Mouse (Mus musculus) heart, postnatal 25 days (tissue): ENCODE data around the gene Plekhg5. TPM values are rescaled to one million over a fixed set of nuclear protein-coding genes. Genes with fewer than 3 reads are reported as not detected.
A peak's percentile ranks its signal among the peaks of the same experiment; 100 is the strongest.

ENCODE experiments used
- DNase-seq: peaks from one replicate; pipeline ENCODE4 v3.0.0; 2022; ENCODE audit warnings: low spot score
- intact Hi-C: fragments of 180-260 bp; cut with DNase I; formaldehyde crosslinking; loops from one replicate; pipeline ENCODE4 v1.15.1; 2025
- total RNA-seq, 2 experiments: library from RNA; stranded (reverse); gene quantifications; 2 replicates each; pipeline ENCODE4 v1.2.3; 2021

The Plekhg5 gene
- total RNA-seq, 2 experiments from 2014 or later = 18.7 to 18.9 TPM

GRCm38 (mm10) chr4:152136876-152137250, 64.6 kb downstream of the Plekhg5 start:
- intact Hi-C loops = no loop called here
- DNase-seq = no peak

DNA sequence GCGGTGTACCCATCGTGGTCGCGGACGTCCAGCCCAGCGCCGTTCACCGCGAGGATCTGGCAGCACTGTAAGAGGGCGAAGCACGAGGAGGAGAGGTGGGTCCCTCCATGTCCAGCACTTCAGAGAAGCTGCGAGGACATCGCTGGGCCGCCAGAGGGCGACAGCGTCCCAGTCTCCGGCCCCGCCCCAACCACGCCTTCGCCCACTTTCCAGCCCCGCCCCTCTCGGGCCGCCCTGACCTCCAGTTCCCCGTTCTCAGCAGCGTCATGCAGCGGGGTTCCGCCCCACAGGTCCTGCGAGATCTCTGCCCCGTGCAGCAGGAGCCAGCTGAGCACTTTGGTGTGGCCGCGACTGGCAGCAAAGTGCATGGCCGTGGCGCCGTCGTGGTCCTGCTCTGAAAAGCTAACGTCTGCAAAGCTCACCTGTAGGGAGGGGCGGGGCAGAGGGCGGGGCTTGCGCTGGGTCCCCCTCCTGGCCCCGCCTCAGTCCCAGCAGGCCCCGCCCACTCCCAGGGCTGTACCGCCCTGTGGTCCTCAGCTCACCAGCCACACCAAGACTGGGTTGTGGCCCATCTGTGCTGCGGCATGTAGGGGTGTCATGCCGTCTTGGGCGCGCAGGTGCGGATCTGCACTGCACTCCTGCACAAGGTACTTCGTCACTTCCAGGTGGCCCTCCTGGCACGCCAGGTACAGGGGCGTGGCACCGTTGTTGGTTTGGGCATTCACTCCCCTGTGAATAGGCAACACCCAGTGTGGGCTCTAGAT, 66.4 kb downstream of the Plekhg5 start:
- DNase-seq = peak; percentile 78
- intact Hi-C loops = no loop called here

DNA sequence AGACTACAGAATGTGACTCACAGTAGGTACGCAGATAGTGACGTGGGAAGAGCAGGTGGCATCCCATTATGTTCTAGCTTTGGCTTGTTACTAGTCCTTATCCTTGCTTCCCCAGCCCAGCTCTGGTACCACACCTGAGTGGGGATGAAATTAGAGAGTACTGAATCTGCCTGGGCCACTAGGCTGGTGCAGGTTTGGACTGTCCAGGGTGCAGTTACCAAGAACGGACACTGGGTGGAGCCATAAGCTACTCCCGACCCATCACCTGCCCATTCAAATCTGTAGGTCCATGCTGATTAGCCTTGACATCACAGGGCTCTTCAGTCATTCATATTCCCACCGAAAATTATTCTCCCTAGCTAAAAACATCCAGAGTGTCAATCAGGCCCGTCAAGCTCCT, 68.1 kb downstream of the Plekhg5 start:
- intact Hi-C loops = no loop called here
- no peak for DNase-seq

DNA sequence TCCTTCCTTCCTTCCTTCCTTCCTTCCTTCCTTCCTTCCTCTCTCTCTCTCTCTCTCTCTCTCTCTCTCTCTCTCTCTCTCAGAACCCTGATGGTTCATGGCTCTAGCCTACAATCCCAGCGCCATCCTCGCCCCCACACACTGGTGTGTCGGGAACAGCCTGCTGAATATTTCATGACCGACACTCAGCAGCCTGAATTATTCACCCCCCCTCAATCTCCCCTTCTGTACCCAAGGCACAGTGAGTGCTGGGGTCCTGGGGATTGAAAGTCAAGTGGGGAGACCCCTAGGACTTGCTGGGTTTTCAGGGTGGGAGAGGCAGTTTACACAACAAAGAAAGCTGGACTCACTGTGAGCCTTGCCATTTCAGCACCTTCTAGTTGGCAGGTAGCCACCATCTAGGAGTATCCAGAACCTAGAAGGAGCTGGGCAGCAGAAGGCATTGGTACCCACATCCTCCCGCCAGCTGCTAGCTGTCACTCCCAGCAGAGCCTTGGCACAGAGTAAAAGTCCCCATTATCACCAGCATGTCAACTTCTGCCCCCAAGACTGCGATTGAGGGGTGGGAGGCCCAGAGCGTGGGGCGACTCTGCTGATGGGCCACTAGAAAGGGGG, 69.3 kb downstream of the Plekhg5 start:
- DNase-seq = no peak
- intact Hi-C loops = no loop called here

DNA sequence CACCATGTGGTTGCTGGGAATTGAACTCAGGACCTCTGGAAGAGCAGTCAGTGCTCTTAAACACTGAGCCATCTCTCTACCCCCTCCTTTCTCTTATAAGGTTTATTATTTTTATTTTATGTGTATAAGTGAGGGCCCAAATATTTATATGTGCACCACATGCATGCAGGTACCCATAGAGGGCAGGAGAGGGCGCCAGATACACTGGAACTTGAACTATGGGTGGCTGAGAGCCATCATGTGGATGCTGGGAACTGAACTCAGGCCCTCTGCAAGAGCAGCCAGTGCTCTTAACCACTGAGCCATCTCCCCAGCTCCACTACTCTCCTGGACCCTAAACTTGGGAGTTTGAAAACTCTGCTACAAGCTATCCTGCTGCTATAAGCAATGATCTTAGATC, 71.3 kb downstream of the Plekhg5 start:
- intact Hi-C loops = no loop called here
- DNase-seq = no peak

DNA sequence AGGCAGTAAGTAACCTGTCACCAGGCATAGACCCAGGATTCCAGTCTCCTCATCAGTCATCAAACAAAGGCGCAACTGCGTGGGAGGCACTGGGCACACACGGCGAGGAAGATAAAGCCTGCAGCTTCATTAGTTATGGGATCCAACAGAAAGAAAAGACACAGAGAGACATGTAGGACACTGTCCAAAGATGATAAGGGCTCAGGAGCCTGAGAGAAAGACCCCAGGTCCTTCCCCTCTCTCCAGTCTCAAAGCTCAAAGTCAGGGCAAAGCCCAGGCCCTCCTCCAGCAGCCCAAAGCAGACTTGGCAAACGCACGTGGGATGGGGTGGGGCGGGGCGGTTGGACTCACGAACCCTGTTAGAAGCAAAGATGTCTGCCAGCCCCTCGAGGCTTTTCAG, 73.2 kb downstream of the Plekhg5 start:
- intact Hi-C loops = no loop called here
- DNase-seq = no peak

- intact Hi-C loops = no loop called here
- DNase-seq = no peak
Measured at GRCm38 (mm10) chr4:152146033-152146827, 73.9 kb downstream of the Plekhg5 start.

DNA sequence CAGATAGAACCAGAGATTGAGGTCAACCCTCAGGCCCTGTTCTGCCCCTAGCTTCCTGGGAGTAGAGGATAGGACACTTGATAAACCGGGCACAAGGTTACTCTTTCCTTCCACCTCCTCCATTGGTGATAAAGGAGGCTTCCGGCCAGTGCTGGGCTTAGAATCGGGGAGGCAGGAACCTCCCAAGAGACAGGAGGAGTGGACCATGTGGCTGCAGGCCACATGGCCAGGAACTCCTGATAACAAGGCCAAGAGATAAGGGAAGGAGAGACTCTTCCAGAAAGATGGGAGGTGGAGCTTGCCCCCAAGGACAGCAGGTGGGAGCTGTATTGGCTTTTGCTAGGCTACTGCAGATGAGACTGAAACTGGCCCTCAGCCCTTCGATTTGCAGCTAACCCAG, 78.2 kb downstream of the Plekhg5 start:
- no peak for DNase-seq
- intact Hi-C loops = no loop called here

GRCm38 (mm10) chr4:152151451-152151965, 79.2 kb downstream of the Plekhg5 start:
- DNase-seq = no peak
- intact Hi-C loops = no loop called here

DNA sequence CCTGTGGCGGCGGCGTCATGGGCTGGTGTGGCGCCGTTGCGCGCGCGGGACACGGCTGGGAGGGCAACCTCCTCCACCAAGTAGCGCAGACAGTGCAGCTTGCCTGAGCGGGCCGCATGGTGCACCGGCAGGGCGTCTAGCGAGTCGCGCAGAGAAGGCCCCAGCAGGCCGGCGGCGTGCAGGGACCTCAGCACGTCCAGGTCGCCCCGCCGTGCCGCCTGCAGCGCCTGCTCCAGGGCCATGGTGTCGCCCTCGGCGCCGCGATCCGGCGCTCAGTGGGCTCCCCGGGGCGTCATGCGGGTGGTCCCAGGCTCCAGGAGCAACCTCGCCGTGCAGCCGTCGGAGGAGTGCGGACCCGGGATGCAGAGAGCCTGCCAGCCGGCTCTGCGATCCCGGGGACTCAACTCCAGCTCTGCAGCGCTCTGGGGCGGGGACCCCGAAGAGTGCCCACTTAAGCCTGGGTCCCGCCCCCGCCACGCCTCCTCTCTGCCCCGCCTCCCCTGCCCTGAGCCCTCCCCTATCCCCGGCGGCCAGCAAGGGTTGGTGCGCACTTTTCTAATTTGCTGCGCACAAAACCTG, 79.8 kb downstream of the Plekhg5 start, which contains the start of gene Espn:
Gene Espn, minus strand, starts transcription at position 406 of the 579 bp plus-strand sequence.
- intact Hi-C loops = no loop called here
- DNase-seq = no peak

DNA sequence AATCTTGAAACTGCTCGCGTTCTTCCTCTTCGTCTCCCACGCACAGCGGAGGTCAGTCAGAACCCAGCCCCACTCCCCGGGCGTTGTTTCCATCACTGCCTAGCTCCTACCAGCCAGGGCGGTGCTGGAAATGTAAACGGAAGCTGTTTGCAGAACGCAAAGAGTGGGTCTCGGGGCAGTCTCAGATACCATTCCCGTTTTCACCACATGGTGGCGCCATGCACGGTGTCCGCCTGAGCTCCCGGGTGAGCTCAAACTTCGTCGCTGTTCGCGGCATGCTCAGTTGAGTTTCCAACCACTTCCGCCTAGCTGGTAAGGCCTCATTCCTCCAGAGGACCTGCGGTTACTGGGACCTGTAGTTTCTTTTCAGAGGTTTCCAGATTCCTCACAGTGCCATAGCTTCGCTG, 81.5 kb downstream of the Plekhg5 start:
- DNase-seq = peak; percentile 59
- intact Hi-C loops = no loop called here

- intact Hi-C loops = loop anchor here (5.0 kb wide), 1 partner anchor 282 kb away; no protein-coding TSS in a partner anchor
- DNase-seq = no peak
Measured at GRCm38 (mm10) chr4:152155019-152155418, 82.7 kb downstream of the Plekhg5 start.

DNA sequence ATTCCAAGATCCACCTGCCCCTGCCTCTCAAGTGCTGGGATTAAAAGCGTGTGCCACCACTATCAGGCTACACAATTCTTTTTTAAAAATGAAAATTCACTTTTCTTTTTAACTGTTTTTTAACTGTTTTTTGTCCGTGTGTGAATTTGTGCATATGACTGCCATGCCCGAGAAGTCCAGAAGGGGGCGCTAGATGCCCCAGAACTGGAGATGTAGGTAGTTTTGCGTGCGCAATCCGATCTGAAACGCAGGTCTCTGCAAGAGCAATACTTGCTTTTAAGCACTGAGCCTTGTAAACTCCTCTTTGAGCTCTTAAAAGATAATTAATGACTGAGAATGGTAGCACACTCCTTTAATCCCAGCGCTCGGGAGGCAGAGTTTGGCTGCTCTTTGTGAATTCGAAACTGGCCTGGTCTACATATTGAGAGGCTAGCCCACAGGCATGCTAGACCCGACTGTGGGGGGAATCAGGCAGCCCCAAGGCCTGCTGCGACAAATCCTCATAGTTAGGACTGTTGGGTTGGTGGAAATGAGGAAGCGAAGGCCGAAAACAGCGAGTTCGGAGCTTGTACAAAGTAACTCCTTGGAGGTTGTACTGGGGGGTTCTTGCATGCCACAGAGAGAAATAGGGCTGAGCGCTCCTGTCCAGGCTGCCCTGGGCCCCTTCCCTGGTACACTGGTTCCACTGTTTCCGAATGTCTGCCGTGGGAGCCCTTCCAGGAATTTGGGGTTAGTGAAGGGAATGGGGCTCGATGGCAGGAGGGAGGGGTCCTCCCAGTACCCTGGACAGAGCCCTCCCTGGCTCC, 85.7 kb downstream of the Plekhg5 start:
- no peak for DNase-seq
- intact Hi-C loops = loop anchor here (5.0 kb wide), 1 partner anchor 279 kb away; no protein-coding TSS in a partner anchor

DNA sequence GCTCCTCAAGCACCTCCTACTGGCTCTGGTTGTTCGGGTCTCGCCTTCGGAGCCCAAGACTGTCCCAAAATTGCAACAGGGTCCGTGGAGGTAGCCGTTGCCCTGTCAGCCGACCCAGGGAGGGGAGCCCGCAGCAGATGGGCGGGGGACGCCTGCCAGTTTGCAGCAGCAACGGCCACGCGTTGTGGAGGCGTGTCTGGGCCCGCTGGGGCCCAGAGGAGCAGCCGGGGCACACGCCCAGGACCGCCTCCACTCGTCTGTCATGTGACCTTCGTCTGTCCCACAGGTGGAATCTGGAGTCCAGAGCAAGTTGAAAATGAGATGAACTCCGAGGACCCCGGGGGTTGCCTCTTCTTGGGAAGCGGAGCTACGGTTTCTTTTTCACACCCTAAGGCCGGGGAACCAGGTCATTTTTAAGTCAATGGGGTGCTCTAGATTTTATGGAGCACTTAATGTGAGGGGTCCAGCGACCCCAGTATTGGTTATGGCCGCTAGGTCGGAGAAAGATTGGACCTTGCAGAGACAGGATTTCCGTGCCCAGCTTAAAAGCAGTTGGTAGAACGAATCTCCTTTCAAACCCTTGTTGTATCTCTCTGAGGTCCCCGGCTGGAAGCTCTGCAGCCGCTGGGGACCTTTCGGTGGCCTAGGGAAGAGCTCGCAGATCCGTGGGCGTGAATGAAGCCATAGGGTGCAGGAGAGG, 86.4 kb downstream of the Plekhg5 start, which contains the start of gene Hes2:
Gene Hes2, plus strand, starts transcription at position 283 of the 700 bp plus-strand sequence.
- intact Hi-C loops = loop anchor here (5.0 kb wide), 1 partner anchor 279 kb away; no protein-coding TSS in a partner anchor

DNA sequence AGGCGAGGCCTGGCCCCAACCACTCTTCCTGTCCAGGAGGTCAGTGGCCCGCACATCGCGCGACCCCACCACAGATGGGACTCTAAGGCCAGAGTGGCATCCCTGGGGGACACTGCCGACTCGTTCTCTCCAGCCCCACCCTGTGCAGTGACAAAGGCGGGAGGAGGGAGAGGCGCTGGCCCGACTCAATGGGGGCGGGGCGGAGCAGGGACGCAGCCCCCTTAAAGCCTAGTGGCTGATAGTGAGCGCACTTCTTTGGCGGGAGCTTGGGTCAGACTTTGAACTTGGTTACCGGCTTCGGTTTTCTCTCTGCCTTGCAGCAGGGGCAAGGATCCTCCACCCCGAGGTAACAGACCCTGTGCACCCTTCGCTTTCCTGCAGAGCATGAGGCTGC, 87.0 kb downstream of the Plekhg5 start:
- intact Hi-C loops = loop anchor here (5.0 kb wide), 1 partner anchor 278 kb away; no protein-coding TSS in a partner anchor
- DNase-seq = no peak

More for the DNA sequence above, 86.4 kb downstream of the Plekhg5 start, which contains the start of gene Hes2:
- no peak for DNase-seq

GRCm38 (mm10) chr4:152160748-152161147, 88.5 kb downstream of the Plekhg5 start:
- intact Hi-C loops = no loop called here
- DNase-seq = no peak

- intact Hi-C loops = no loop called here
- no peak for DNase-seq
Measured at GRCm38 (mm10) chr4:152161601-152162000, 89.3 kb downstream of the Plekhg5 start.

DNA sequence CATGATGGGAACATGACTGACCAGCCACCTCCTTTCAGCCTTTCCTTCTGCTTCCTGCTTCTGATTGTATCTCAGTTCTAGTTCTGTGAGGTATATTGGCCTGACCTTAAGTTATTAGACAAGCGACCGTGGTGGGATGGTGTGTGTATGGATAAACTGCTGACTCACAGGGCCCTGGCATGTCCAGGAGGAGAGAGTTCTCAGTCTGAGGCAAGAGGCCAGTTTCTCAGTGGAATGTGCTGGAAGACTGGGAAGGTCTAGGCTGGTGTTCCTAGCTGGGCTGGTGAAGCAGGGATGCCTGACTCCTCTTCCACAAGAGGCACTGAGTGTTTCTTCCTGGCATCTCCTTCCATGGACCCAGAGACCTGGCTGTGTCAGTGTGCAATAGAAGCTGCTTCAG, 90.5 kb downstream of the Plekhg5 start:
- intact Hi-C loops = no loop called here
- no peak for DNase-seq
